Mouse (Mus musculus): Measurements from ENCODE around the gene Bcl9l.

Bcl9l gene

DNA sequence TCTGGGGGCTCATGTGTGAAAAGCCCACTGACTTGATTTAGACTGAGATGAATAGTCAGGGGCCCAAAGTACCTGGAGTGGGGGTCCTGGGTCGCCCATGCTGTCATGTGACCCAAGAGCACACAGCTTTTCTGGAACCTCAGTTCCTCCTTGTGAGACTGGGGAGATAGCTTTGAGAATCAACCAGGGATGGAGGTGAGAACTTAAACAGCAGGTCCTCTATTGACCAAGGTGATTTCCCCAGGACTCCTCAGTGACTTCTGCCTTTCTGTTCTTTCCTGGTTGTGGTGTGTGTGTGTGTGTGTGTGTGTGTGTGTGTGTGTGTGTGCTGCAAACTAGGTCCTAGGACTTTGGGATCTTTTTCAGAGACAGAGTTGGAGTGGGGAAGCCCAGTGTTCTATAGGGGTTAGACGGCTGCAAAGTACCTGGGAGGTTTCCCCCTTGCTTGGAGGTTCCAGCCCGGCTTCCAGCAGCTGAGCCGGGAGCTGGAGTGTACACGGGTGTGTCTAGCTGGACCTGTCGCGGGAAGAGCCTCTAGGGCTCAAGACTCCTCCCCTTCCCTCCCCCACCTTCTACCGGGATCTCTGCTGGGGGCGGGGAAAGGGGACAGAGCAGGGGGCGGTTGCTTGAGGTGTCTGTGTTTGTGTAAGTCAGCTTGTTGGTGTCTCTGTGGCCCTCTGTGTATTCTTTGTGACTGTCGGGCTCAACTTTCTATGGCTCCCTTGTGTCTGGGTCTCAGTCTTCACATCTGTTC lies 15.2 kb downstream of the Bcl9l start:
- DNase-seq (ENCODE audit: low spot score), result peak; percentile 78

GRCm38 (mm10) chr9:44498421-44499355 lies 16.1 kb downstream of the Bcl9l start:
- DNase-seq (ENCODE audit: low spot score), result peak; percentile 87

DNA sequence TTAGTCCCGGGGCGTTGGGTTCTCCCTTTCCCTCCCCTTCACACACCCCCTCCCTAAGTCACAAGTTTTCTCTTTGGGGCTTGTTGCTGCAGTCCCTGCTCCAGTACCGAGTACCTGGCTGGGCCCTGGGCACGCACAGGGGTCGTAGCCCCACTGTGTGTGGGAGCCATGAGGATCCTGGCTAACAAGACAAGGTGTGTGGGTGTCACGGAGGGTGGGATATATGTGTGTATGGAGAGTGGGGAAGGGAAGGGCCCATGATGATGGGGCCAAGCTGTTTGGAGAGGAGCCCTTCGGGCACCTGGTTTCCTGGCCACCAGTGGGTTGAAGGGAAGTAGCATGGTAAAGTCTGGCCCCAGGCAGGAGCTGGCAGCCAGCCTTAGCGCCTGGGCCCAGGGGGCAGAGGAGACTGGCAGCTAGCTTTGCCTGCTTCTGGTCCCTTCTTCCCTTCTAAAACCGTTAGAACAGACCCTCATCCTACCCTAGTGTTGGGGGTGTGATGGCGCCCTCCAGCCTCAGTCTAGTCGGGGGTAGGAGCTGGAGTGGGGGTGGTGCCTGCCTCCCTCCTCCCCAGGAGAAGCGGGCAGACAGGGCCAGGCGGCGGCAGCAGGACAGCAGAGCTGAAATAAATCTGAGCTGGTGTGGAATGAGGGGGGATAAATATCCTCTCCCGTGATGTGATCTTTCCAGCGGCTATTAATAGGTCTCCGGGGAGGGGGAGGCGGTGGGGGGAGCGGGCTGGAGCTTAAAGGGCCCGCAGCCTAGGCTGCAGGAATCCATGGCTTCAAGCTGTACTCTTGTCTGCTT lies 16.9 kb downstream of the Bcl9l start:
- DNase-seq (ENCODE audit: low spot score), result peak; percentile 61

GRCm38 (mm10) chr9:44500163-44500533 lies 17.5 kb downstream of the Bcl9l start:
- peak; percentile 57 for DNase-seq (ENCODE audit: low spot score)

- no peak for DNase-seq (ENCODE audit: low spot score)
These were observed 18.1 kb downstream of the Bcl9l start for GRCm38 (mm10) chr9:44500638-44501175.

DNA sequence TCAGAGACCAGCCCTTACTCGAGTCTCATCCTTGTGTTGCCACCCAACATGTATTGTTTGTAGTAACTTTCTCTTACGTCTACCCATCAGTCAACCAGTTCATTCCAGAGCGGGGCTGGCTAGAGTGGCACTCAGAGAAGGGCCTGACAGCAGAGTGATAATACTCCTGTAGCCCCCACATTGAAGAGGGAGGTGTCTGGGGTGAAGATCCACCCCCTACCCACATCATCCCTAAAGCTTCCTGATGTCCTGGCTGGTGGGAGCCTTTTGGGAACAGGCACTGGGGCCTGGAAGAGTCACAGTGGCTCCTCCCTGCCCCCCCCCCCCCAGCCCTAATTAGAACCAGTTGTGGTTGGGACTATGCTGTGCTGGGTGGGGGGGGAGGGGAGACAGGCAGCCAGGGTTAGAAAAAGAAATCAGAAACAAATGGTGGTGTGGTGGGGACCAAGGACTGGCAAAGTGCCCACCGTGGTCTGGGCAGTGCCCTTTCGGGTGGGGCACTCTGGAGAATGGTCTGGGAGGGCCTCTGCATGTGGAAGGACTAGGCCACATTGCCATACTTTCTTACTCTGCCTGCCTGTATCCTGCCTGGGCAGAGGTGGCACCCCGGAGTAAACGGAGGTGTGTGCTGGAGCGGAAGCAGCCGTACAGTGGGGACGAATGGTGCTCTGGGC lies 18.7 kb downstream of the Bcl9l start:
- DNase-seq (ENCODE audit: low spot score), result no peak

GRCm38 (mm10) chr9:44502006-44502405 lies 19.4 kb downstream of the Bcl9l start:
- peak; percentile 83 for DNase-seq (ENCODE audit: low spot score)

DNA sequence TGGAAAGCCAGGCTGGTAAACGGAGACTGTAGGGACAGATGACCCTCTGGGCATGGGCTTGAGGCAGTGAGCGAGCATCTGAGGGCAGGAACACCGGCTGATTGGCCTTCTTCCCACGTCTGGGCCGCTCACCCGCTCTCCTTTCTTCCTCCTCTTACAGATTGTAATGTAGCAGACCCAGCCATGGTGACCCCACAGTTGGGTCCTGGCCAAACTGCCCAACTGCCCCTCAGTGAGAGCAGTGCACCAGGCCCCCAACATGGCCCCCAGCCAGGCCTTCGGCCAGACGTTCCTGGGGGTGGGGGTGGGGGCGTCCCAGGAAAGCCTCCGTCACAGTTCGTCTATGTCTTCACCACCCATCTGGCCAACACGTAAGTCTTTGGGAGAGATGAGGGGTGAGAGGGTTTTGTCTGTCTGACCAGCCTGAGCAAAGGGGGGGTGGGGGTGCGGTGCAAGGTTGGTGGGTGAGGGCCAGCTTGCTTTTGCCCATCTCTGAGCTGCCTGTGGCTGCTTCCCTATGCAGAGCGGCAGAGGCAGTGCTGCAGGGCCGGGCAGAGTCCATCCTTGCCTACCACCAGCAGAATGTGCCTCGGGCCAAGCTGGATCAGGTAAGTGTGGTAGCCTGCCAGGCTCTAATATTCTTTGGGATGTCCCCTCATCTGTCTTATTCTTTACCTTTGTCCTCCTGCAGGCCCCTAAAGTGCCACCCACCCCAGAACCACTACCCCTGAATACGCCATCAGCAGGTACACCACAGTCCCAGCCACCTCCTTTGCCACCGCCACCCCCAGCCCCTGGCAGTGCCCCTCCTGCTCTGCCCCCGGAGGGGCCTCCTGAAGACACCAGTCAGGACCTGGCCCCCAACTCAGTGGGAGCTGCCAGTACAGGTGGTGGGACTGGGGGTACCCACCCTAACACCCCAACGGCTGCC lies 22.5 kb downstream of the Bcl9l start:
- no peak for DNase-seq (ENCODE audit: low spot score)

- no peak for DNase-seq (ENCODE audit: low spot score)
These were observed 23.3 kb downstream of the Bcl9l start for GRCm38 (mm10) chr9:44505824-44506467.

DNA sequence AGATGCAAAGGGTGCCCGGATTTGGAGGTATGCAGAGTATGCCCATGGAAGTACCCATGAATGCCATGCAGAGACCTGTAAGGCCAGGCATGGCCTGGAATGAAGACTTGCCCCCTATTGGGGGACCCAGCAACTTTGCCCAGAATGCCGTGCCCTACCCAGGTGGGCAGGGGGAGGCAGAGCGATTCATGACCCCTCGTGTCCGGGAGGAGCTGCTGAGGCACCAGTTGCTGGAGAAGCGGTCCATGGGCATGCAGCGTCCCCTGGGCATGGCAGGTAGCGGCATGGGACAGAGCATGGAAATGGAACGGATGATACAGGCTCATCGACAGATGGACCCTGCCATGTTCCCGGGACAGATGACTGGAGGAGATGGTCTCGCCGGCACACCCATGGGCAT lies 23.9 kb downstream of the Bcl9l start:
- DNase-seq (ENCODE audit: low spot score), result no peak

GRCm38 (mm10) chr9:44507345-44507744 lies 24.7 kb downstream of the Bcl9l start:
- no peak for DNase-seq (ENCODE audit: low spot score)

- no peak for DNase-seq (ENCODE audit: low spot score)
These were observed 25.5 kb downstream of the Bcl9l start for GRCm38 (mm10) chr9:44508124-44508619.

DNA sequence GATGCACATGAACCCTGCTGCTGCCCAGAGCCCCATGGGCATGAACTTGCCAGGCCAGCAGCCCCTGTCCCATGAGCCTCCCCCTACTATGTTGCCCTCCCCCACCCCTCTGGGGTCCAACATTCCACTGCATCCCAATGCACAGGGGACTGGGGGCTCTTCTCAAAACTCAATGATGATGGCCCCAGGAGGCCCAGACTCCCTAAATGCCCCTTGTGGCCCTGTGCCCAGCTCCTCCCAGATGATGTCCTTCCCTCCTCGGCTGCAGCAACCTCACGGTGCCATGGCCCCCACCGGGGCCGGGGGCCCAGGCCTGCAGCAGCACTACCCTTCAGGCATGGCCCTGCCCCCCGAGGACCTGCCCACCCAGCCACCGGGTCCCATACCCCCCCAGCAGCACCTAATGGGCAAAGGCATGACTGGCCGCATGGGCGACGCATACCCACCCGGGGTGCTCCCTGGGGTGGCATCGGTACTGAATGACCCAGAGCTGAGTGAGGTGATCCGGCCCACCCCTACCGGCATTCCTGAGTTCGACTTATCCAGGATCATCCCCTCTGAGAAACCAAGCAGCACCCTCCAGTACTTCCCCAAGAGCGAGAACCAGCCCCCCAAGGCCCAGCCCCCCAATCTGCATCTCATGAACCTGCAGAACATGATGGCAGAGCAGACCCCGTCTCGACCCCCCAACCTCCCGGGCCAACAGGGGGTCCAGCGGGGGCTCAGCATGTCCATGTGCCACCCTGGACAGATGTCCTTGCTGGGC lies 26.3 kb downstream of the Bcl9l start:
- DNase-seq (ENCODE audit: low spot score), result no peak

DNA sequence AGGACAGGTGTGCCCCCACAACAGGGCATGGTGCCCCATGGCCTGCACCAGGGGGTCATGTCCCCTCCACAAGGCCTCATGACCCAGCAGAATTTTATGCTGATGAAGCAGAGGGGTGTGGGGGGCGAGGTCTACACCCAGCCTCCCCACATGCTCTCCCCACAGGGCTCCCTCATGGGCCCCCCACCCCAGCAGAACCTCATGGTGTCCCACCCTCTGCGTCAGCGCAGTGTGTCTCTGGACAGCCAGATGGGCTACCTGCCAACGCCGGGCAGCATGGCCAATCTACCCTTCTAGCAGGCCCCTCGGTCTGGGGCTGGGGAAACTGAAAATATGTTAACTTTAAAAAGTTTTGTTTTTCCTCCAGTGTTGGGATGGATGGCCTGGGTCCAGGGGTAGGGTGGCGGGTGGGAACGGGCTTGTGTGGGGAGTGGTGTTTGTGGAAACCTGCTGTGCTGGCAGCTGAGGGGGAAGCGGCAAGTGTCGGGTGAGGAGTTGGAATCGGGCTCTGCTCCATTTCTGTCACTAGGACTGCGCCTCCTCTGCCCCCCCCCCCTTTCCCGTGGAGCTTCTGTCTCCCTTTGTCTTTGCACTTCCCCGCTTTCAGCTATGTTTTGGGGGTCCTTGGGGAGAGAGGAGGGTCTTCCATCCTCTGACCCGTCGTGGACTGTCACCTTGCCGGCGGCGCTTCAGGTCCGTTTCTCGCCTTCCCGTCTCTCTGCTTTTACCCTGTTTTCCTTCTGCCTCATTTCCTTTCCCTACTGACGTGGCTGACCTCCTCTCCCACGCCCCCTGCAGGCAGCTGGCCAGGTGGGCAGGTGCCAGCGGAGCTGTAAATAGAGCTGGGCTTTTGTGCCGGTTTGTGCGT lies 27.1 kb downstream of the Bcl9l start:
- peak; percentile 68 for DNase-seq (ENCODE audit: low spot score)

- DNase-seq (ENCODE audit: low spot score), result peak; percentile 39
These were observed 27.8 kb downstream of the Bcl9l start for GRCm38 (mm10) chr9:44510355-44510871.

DNA sequence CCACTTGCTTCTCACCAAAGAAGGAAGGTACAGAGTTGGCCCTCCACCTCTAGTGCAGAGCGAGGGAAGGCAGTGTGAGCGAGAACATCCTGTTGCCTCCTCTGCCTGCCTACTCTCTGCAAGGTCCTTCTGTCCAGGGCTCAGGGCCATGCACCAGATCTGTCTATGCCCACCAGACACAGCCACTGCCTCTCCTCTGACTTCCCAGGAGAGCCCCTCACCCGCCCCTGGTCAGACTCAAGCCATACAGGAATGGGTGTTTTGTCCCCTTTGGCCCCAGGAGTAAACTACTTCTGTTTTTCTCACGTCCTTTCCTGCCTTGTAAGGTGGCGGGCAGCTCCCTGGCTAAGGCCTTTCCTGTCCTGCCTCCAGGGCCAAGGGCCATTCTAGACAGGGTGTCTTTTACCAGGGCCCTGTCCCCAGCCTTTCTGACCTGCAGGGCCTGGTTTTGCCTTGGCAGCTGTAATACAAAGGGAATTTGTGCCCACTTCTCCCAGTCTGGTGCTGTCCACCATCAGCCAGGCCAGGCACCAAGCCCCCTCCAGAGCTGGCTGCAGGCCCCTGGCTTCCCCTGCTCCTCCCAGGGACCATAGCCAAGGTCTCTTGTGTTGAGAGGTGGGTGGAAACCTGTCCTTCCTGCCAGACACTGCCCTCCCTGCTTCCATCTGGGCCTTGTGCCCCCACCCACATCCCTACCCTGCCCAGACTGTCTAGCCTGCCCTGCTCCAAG lies 28.4 kb downstream of the Bcl9l start:
- peak; percentile 65 for DNase-seq (ENCODE audit: low spot score)
